Mouse (Mus musculus) cortical plate, adult 2 months (tissue): ENCODE measurements around the gene Gpr153.

Experiments used
- CTCF ChIP-seq: fragments of 200-500 bp; IDR thresholded peaks from 2 replicates; pipeline ENCODE4 v1.5.1; 2011; ENCODE audit warnings: mild to moderate bottlenecking, control low read depth, low read length; ENCODE audit not compliant: insufficient read depth; ENCODE audit errors: extremely low read depth
- POLR2A ChIP-seq: fragments of 200-500 bp; IDR thresholded peaks from 2 replicates; pipeline ENCODE4 v1.6.1; 2011; ENCODE audit warnings: mild to moderate bottlenecking, low read length, control low read depth; ENCODE audit not compliant: insufficient read depth; ENCODE audit errors: extremely low read depth

GRCm38 (mm10) chr4:152266236-152266895 lies 7.7 kb upstream of the Gpr153 start:
- TF ChIP-seq CTCF, result no peak
- TF ChIP-seq POLR2A, result no peak
